Mouse (Mus musculus): ENCODE results near the gene Grhl3.

- TF ChIP-seq CTCF (IDR thresholded peaks at IDR 0.05; ENCODE audit: control insufficient read depth, insufficient read depth, insufficient replicate concordance, low read depth, low read length) (no peak), POLR2A (IDR thresholded peaks at IDR 0.05; ENCODE audit: control insufficient read depth, low read depth, low read length) (no peak)
These were observed 6.4 kb downstream of the Grhl3 start for GRCm38 (mm10) chr4:135567042-135567441.

All from testis, adult 2 months (tissue).